Mouse (Mus musculus) hindbrain, embryonic 14.5 days (tissue): Measurements from ENCODE around the gene Ankrd44. TPM values are rescaled to one million over a fixed set of nuclear protein-coding genes. Genes with fewer than 3 reads are reported as not detected.

Source experiments
- ATAC-seq: fragments of 200-750 bp; cut with Nextera tagmentation; 2 replicates; pipeline ENCODE4 v1.8.0; 2017; ENCODE audit warnings: moderate number of reproducible peaks, mild to moderate bottlenecking, moderate TSS enrichment, moderate library complexity; ENCODE audit not compliant: low FRiP score
- DNase-seq: peaks from one replicate; pipeline ENCODE4 v3.0.0-alpha.2; 2015; ENCODE audit warnings: low spot score
- H3K27ac ChIP-seq: fragments of 300-500 bp; sonication (generic); 2 replicates; pipeline ENCODE4 v1.5.1; 2014; ENCODE audit warnings: mild to moderate bottlenecking, moderate library complexity
- H3K27me3 ChIP-seq: fragments of 300-500 bp; sonication (generic); 2 replicates; pipeline ENCODE4 v1.6.1; 2014; ENCODE audit warnings: mild to moderate bottlenecking, low read length, mixed read lengths; ENCODE audit not compliant: control insufficient read depth, insufficient read depth
- H3K36me3 ChIP-seq: fragments of 300-500 bp; sonication (generic); replicated peaks from 2 replicates; pipeline ENCODE4 v1.6.1; 2014; ENCODE audit not compliant: control insufficient read depth, insufficient read depth
- H3K4me1 ChIP-seq: fragments of 300-500 bp; sonication (generic); replicated peaks from 2 replicates; pipeline ENCODE4 v1.6.1; 2014; ENCODE audit warnings: antibody characterized with exemption, low read length, mixed read lengths; ENCODE audit not compliant: control insufficient read depth, insufficient read depth
- H3K4me2 ChIP-seq: fragments of 300-500 bp; sonication (generic); replicated peaks from 2 replicates; pipeline ENCODE4 v1.6.1; 2014; ENCODE audit warnings: mild to moderate bottlenecking, moderate library complexity
- H3K4me3 ChIP-seq: fragments of 300-500 bp; sonication (generic); replicated peaks from 2 replicates; pipeline ENCODE4 v1.5.1; 2014; ENCODE audit warnings: mild to moderate bottlenecking, low read length
- H3K9ac ChIP-seq: fragments of 300-500 bp; sonication (generic); 2 replicates; pipeline ENCODE4 v1.6.1; 2014
- H3K9me3 ChIP-seq: fragments of 300-500 bp; sonication (generic); 2 replicates; pipeline ENCODE4 v1.6.1; 2016; ENCODE audit warnings: low read length; ENCODE audit not compliant: control insufficient read depth
- WGBS: fragments of 180-500 bp; shearing (Covaris S2); extraction: QIAGEN DNeasy Blood & Tissue Kit; methylation state at CpG from one replicate; pipeline ENCODE4 v1.1.7; 2014; 5-methylcytosine and 5-hydroxymethylcytosine counted together
- polyA plus RNA-seq: library from polyadenylated mRNA; unstranded; fragments of >200 nt; fragmentation: Nextera tagmentation; extraction: Ambion mirVana; gene quantifications from 2 replicates; pipeline ENCODE4 v1.2.1, GENCODE M21; 2014

The Ankrd44 gene
- polyA plus RNA-seq, 1 experiment from 2014 or later, result 30.0 TPM

- Histone ChIP-seq H3K9ac (no peak overlapping the region), H3K36me3 (no peaks in the 10 kb centered on the region), H3K27me3 (no peaks in the 10 kb centered on the region), H3K4me3 (no peak overlapping the region), H3K4me1 (peaks cover 14% of the 10 kb centered on the region; the same call in 1 of the 2 replicates), H3K27ac (peak overlapping the region; percentile 80), H3K4me2 (0 out of 2 replicates have a peak overlapping the region, but pooled peaks have one; percentile 1), H3K9me3 (no peaks in the 10 kb centered on the region)
- DNase-seq (no peak), ATAC-seq (no peak)
- WGBS, result 27% methylated on average over 3 of the region's 3 CpGs
Observed at GRCm38 (mm10) chr1:54706621-54707020, 219.6 kb downstream of the Ankrd44 start.

- no peaks in the 10 kb centered on the region for H3K36me3 ChIP-seq
- H3K4me3 ChIP-seq, result no peak overlapping the region
- peak; percentile 44 for DNase-seq
- peak overlapping the region; percentile 60; the same call in 1 of the 2 replicates for H3K27ac ChIP-seq
- no peak overlapping the region for H3K9ac ChIP-seq
- H3K9me3 ChIP-seq, result no peaks in the 10 kb centered on the region
- peaks cover 14% of the 10 kb centered on the region; the same call in 1 of the 2 replicates for H3K4me1 ChIP-seq
- ATAC-seq, result no peak
- H3K27me3 ChIP-seq, result no peaks in the 10 kb centered on the region
- H3K4me2 ChIP-seq, result no peak overlapping the region
- 62% methylated on average over 1 of the region's 1 CpGs for WGBS
Observed at GRCm38 (mm10) chr1:54703466-54703865, 222.7 kb downstream of the Ankrd44 start.

- no peak for DNase-seq
- H3K4me2 ChIP-seq, result no peak overlapping the region
- peak overlapping the region; percentile 60 for H3K27ac ChIP-seq
- H3K9me3 ChIP-seq, result no peaks in the 10 kb centered on the region
- no peak for ATAC-seq
- no peaks in the 10 kb centered on the region for H3K27me3 ChIP-seq
- H3K9ac ChIP-seq, result no peak overlapping the region
- H3K36me3 ChIP-seq, result no peaks in the 10 kb centered on the region
- no peak overlapping the region for H3K4me3 ChIP-seq
- peaks cover 12% of the 10 kb centered on the region; the same call in 1 of the 2 replicates for H3K4me1 ChIP-seq
Observed at GRCm38 (mm10) chr1:54702918-54703317, 223.3 kb downstream of the Ankrd44 start.

GRCm38 (mm10) chr1:54695396-54695795 is 230.8 kb downstream of the Ankrd44 start:
- Histone ChIP-seq H3K4me3 (no peak overlapping the region), H3K4me2 (no peak overlapping the region), H3K9me3 (no peaks in the 10 kb centered on the region), H3K27me3 (no peaks in the 10 kb centered on the region), H3K27ac (no peak overlapping the region), H3K36me3 (no peaks in the 10 kb centered on the region), H3K4me1 (0 out of 2 replicates have a peak, but pooled peaks cover 2% of the 10 kb centered on the region), H3K9ac (no peak overlapping the region)
- 96% methylated on average over 3 of the region's 3 CpGs for WGBS
- no peak for ATAC-seq
- no peak for DNase-seq

- no peak overlapping the region for H3K27ac ChIP-seq
- H3K9me3 ChIP-seq, result no peaks in the 10 kb centered on the region
- H3K27me3 ChIP-seq, result no peaks in the 10 kb centered on the region
- DNase-seq (no peak), ATAC-seq (no peak)
- H3K36me3 ChIP-seq, result no peaks in the 10 kb centered on the region
- no peak overlapping the region for H3K4me2 ChIP-seq
- 0 out of 2 replicates have a peak, but pooled peaks cover 3% of the 10 kb centered on the region for H3K4me1 ChIP-seq
- H3K9ac ChIP-seq, result no peak overlapping the region
- H3K4me3 ChIP-seq, result no peak overlapping the region
Observed at GRCm38 (mm10) chr1:54691824-54692223, 234.4 kb downstream of the Ankrd44 start.

- Histone ChIP-seq H3K9me3 (0 out of 2 replicates have a peak, but pooled peaks cover 4% of the 10 kb centered on the region), H3K4me1 (0 out of 2 replicates have a peak, but pooled peaks cover 3% of the 10 kb centered on the region), H3K4me3 (no peak overlapping the region), H3K36me3 (no peaks in the 10 kb centered on the region), H3K4me2 (peak overlapping the region; percentile 36), H3K9ac (peak overlapping the region; percentile 25), H3K27me3 (no peaks in the 10 kb centered on the region), H3K27ac (peak overlapping the region; percentile 83)
- 45% methylated on average over 13 of the region's 13 CpGs for WGBS
- ATAC-seq (peak; percentile 90), DNase-seq (peak; percentile 65)
Observed at GRCm38 (mm10) chr1:54690291-54690965, 235.8 kb downstream of the Ankrd44 start.

- Histone ChIP-seq H3K4me1 (0 out of 2 replicates have a peak, but pooled peaks cover 3% of the 10 kb centered on the region), H3K9me3 (0 out of 2 replicates have a peak, but pooled peaks cover 4% of the 10 kb centered on the region), H3K4me3 (no peak overlapping the region), H3K4me2 (no peak overlapping the region), H3K27ac (peak overlapping the region; percentile 21; the same call in 1 of the 2 replicates), H3K36me3 (no peaks in the 10 kb centered on the region), H3K27me3 (no peaks in the 10 kb centered on the region), H3K9ac (no peak overlapping the region)
- ATAC-seq, result no peak
- WGBS, result 91% methylated on average over 3 of the region's 3 CpGs
- no peak for DNase-seq
Observed at GRCm38 (mm10) chr1:54688441-54688840, 237.7 kb downstream of the Ankrd44 start.

- no peak for ATAC-seq
- 83% methylated on average over 4 of the region's 4 CpGs for WGBS
Observed at GRCm38 (mm10) chr1:54684316-54684715, 241.9 kb downstream of the Ankrd44 start.

GRCm38 (mm10) chr1:54679556-54679955 is 246.6 kb downstream of the Ankrd44 start:
- no peaks in the 10 kb centered on the region for H3K27me3 ChIP-seq
- no peaks in the 10 kb centered on the region for H3K9me3 ChIP-seq
- 88% methylated on average over 1 of the region's 1 CpGs for WGBS

More at GRCm38 (mm10) chr1:54684316-54684715, 241.9 kb downstream of the Ankrd44 start:
- Histone ChIP-seq H3K36me3 (no peaks in the 10 kb centered on the region), H3K9me3 (0 out of 2 replicates have a peak, but pooled peaks cover 4% of the 10 kb centered on the region), H3K4me2 (no peak overlapping the region), H3K27ac (no peak overlapping the region), H3K4me3 (no peak overlapping the region), H3K9ac (no peak overlapping the region), H3K27me3 (no peaks in the 10 kb centered on the region), H3K4me1 (no peaks in the 10 kb centered on the region)
- DNase-seq, result no peak

More at GRCm38 (mm10) chr1:54679556-54679955, 246.6 kb downstream of the Ankrd44 start:
- no peaks in the 10 kb centered on the region for H3K36me3 ChIP-seq
- no peak for ATAC-seq
- no peak overlapping the region for H3K9ac ChIP-seq
- H3K4me3 ChIP-seq, result no peak overlapping the region
- H3K4me2 ChIP-seq, result no peak overlapping the region
- H3K27ac ChIP-seq, result no peak overlapping the region
- no peak for DNase-seq
- 0 out of 2 replicates have a peak, but pooled peaks cover 5% of the 10 kb centered on the region for H3K4me1 ChIP-seq
